Mouse (Mus musculus) retina, postnatal 1 day (tissue): ENCODE results near the gene Itga8.
A peak's percentile ranks its signal among the peaks of the same experiment; 100 is the strongest.

Source experiments
- DNase-seq: peaks from one replicate; pipeline ENCODE4 v3.0.0-alpha.2; 2012

The Itga8 gene

DNA sequence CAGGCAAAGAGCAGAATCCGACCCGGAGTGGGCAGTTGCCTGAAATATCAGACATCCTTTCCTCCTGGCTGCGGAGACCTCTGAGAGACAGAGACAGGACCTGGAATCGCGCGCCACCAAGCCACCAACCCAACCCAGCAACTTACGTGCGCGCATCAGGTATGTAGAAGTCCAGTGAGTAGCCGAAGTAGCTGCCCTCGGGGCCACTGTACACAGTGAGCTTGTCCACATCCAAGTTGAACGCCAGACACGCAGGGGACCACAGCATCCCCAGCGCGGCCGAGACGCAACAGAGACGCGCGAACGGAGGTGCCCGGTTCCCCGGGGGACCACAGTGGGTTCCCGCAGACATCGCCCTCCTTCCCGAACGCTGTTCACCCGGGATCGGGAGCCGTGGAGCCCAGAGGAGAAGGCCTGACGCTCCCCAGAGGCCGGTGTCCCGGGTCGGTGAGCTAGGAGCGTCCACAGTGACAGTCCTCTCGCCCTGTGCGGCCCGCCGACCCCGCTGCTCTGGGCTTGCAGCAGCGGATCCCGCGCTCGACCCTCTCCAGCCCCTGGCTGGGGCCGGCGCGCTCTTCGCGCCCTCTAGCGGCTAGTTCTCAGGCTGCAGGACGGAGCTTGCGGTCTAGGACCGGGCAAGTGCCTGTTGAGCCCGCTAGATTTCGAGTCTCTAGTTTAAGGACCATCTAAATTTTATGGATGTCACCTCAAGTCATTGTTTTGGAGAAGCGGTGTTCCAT lies at the start of gene Itga8:
TSS of gene Itga8 (minus strand) at position 492 of the 740 bp plus-strand sequence.
- peak; percentile 86 for DNase-seq

DNA sequence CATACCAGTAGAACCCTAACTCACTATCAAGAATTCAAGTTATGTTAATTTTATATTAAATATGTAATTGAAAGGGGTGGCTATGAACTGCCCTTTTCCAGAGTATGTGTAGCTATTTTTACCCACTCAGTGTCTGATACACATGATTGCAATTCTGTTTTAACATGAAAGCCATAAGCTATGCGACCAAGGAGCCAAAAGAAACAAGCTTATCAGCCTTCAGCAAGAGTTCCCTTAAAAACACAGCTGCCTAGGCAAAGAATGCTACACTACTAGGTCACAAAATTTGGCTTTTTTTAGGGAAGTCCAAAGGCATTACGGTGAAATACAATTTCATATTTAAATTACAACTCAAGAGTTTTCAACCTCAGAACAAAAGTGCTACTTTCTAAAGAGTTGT lies 47.2 kb upstream of the Itga8 start:
- no peak for DNase-seq

DNA sequence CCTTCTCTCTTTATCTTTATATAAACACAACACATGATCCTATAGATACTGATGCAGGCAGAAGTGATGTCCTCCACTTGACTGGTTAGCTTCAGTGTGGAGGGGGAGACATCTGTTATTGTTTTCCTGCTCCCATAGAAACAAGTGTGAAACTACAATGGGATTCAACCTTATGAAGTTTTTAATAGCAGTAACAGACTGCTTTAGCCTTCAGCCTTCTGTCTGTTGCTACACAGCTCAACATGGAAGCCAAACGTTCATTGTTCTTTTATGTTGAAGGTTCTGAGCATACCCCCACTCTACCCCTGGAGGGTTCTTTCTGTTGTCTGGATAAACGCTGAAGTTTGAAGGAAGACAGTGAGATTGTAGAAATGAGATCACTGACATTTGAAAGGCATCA lies 30.2 kb upstream of the Itga8 start:
- DNase-seq: no peak

DNA sequence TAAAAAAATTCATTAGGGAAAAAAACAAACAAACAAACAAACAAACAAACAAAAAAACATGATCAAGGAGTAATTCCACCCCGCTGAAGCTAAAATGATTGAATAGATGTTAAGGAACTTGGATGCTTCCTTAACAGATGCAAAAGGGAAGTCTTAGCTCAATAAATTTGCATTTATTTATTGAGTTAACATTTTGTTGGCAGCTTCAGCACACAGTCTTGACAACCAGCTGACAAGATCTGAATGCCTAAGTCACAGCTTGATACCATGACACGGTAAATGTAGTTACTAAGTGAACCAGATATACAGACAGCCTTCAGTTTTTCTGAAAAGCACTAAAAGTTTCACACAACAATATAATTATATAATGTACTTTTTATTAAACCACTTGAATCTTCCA lies 27.9 kb upstream of the Itga8 start:
- no peak for DNase-seq

DNA sequence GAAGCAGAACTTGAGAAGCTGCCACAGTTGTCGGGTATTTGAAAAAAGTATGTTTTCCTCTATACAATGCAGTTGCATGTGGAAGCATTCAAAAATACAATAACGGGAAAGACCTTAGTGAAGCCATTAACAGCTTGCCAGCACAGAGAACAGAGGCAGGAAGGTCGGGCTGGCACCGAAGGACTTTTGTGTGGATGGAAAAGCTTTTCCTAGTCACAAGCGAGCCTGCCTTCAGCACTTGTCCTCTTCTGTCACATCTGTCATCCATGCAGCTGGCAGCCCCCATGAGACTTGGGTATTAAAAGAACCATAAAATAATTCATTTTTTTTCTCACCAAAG lies 27.3 kb upstream of the Itga8 start:
- no peak for DNase-seq

DNA sequence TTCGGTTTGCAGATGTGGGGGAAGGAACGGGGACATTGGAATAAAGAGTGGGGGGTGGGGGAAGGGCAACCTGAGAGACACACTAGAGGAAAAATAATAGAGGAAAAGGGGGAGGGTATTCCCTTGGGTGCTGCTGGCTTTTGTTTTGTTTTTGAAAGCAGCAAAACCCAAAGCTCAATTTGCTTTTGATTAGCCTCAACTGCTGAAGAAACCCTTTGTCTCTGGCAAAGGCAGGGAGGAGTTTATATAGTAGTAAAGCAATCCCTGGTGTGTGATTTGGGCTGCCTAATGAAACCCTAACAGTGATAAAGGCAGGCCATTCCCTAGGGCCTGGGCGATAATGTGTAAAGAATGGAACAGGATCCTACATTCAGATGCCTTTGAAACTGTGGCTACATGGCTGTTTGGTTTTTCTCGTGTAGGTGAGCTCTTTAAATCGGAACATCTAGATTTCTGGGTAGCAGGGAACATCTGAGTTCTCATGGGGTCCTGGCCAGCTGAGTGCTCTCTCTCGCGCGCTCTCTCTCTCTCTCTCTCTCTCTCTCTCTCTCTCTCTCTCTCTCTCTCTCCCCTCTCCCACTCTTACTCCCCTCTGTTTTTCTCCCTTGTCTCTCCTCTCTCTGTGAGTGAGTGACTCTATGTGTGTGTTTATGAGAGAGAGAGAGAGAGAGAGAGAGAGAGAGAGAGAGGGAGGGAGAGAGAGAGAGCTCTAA lies 26.8 kb upstream of the Itga8 start:
- DNase-seq: peak; percentile 43

DNA sequence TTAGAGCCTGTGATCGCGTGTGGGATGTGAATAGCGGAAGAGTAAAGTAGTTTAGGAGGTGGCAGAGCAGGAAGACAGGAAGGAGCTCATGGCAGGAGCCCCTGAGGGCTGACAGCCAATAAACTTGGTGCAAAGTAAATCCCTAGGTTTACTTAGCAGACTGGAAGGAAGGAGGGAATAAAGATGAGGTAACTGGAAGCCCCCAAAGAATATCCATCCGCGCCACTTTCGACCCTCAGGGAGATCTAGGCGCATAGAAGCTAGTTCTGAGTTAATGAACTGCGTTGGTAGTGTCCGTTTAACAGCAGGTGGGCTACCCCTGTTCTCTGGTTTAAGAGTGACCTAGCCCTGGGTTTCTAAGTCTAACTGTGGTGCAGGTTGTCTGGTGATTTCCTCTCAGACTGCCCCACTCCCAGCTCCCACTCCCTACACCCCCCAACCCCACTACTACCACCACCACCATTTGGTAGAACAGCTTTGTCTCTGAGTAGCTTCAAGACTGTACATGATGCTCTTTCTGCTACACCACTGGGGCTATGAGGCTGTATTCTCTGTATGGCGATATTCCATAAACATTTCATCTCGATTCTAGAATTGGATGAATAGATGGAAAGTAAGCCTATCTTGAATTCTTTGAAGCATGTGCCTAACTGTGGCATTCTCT lies 26.1 kb upstream of the Itga8 start:
- peak; percentile 55 for DNase-seq

DNA sequence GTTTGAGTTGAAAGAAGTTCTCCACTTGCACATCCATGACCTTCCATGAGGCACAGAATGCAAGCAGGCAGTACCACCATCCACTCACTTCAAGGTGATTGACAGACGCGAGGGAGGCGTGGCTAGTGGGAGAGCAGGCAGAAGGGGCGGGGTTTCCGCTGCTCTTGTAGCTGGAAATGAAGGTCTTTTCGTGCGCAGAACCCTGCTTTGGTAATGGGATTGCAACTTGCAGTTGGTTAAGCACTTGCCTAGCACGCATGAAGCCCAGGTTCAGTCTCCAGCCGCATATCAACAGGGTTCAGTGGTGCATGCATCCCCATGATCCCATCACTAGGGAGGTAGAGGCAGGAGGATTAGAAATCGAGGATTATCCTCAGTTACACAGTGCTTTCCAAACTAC lies 25.5 kb upstream of the Itga8 start:
- DNase-seq: peak; percentile 81

DNA sequence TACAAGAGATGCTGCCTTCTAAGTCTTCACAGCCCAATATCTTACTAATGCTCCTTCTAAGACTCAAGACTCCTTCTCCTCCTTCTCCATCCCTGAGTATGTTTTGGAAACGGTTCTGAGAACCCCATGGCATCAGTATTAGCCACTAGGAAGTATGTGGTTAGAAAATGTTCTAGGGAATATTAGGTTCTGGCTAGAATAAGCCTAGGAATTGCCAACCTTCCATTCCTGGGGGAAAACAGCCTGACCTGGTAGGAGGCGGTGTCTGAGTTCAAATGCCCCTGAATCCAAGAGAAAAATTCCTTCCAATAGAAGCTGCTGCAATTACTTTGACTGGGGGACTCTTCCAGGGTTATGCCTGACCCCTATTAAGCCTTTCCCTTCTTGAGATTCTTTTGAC lies 24.1 kb upstream of the Itga8 start:
- no peak for DNase-seq

DNA sequence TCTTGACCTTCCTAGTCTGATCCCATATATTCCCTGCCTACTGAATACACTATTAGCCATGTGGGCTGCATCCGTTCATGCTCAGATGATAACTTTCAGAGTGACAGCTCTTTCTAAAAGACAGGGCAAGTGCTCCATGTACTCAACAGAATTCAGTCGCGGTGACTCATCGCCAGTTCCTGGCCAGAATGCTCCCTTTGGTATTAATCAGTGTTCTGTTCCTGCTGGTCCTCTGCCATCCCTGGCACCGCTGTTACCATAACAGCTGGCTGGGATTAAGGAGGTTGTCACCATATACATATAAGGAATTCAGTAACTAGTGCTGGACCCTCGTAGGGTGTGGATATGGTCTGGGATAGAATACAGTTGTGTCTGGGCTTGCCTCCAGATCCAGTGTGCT lies 23.7 kb upstream of the Itga8 start:
- DNase-seq: no peak

DNA sequence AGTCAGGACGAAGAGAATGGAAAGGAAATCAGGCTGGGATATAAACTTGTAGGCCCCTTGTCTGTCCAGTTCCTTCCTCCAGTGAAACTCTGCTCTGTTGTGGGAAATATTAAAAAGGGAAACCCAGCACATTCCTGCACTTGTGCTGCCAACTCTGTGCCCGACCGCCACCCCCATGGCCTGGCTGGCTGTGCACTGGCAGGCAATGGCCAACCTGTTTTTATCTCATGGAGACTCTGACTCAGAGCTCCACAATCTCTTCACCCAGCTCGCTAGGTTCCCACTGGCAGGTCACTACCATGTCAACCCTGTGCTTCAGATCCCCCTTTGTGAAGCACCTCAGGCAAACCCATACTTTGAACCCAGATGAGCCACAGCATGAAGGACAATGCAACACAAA lies 19.2 kb upstream of the Itga8 start:
- DNase-seq: no peak

DNA sequence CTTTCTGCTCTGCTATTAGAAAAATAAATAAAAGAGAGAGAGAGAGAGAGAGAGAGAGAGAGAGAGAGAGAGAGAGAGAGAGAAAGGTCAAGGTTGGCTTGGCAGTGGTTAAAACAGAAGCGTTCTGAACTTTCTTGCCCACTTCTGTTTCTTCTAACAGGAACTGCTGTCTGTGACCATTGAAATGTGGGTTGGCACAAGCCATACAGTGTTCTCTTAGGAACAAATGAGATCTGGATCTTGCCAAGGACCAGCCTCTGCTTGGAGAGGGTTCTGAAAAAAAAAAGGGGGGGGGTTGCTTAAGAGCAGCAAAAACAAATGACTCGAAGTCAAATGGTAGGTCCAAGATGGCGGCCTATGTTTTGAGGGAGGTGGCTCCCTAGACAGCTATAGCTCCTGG lies 17.0 kb upstream of the Itga8 start:
- no peak for DNase-seq

DNA sequence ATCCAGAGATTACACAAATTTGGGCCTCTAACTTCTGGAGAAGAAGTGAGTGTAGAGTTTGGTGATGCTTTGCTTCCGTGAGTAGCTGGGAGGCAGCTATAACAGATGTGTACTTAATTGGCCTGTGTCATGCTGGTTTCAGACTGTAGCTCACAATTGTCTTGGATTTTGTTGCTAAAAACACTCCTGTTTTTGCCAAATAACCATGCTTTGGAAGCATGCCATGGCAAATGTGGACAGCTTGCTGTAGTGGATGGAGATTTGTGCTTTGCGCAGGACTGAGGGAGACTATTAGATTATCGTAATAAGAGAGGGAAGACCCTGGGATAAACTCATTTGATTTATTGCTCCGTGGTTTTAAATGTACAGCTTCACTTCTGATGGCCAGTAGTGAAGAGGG lies 16.3 kb upstream of the Itga8 start:
- no peak for DNase-seq

DNA sequence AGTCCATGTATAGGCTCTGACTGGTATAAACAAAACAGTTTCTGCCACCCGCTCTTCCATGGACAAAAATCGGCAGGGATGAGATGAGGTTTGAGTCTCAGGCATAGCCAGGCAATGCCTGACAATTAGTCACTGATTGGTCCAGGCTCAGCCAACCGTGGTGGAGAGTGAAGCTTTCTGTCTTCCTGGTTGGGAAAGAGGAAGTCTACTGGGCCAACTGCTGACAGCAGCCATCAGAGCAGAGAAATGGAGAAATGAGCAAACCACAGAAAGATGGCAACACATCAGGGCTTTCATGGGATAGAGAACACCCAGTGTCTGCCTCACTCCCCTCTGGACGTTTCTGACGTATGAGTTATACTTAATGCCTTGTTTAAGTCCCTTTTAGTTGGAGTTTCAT lies 15.6 kb upstream of the Itga8 start:
- no peak for DNase-seq

DNA sequence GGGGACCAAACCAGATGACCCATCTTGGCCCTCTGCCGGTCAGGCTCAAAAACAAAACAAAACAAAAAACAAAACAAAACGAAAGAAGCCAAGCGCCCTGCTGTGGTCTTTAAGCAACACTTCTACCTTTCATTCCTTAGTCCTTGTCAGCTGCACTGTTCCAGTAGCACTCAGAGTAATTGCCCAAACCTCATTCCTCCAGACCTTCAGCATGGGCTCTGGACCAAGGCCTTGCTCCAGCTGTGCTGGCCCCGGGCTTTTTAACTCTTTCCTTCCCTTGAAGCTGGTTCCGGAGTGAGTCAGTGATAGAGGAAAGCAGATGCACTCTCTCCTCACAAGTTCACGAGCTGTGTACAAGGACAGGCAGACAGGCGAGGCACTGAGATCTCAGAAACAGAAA lies 14.6 kb upstream of the Itga8 start:
- no peak for DNase-seq

DNA sequence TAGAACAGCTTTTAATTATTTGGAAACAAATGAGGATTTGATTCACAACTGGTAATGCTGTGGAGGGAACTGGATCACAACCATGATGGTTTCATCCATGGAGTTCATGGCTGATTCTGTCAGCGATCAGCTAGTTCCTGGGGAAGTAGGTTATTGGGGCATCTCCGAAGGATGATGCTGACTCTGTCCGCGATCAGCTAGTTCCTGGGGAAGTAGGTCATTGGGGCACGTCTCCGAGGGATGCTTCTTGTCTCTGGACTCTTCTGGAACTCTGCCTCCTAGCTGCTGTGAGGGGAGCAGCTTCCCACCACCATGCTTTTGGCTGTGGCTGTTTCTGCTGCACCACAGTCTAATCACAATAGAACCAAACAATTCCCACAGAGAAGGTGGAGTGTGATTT lies 12.3 kb upstream of the Itga8 start:
- DNase-seq: no peak

DNA sequence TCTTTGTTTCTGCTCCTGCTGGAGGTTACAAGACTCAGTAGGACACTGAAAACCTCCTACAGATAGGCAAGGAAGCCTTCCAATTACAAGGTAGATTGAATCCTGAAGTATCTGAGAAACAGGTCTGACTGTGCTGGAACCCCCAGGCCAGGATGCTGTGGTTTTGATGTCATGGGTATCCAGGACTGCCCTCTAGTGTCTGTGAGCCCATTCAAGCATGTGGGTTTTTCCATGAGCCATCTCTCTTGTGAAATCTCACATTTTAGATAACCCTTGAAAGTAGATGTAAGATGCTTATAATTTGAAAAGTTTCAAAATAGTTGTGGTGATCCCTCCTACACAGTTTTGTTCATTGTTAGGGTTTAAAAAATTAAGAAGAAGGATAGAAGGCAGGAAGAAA lies 6.7 kb upstream of the Itga8 start:
- DNase-seq: no peak

DNA sequence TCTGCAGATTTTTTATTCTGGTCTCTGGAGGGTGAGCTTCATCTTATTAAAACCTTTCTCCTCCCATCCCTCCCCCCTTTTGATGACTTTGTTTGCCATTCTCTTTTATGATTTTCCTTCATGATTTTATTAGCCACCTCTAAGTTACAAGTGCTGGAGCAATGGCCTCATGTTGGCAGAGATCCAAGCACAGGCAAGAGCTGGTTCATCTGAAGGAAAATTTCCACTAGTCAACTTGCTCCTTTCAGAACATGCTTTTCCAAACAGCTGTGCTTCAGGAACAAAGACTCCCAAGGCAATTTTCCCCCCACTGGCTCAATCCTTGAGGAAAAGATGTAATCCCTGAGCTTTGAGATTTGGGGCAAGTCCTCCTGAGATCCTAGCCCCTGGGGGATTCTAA lies 5.6 kb upstream of the Itga8 start:
- DNase-seq: no peak

DNA sequence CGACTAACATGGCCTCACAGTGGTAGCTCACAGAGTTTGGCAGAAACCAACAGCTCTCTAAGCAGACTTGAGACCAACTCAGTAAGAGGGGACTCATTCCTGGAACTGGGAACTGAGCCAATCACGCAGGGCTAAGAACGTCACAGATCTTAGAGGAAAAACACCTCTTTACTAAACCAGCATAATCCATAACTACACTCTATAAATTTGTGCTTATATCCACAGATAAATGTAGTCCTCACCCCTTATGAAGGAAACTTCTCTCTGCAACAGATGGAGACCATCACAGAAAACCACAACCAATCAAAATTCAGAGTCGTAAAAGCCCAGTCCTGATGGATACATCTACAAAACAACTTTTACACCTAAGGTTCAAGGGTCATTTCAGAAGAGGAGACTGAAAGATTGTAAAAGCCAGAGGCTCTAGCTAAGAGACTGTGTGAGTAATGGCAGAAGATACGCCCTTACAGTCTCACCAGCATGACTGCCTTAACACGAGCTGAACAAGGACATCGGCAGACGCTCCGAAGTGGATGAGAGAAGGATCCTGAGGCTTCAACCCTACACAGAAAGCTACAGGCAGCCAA lies 3.4 kb upstream of the Itga8 start:
- no peak for DNase-seq

DNA sequence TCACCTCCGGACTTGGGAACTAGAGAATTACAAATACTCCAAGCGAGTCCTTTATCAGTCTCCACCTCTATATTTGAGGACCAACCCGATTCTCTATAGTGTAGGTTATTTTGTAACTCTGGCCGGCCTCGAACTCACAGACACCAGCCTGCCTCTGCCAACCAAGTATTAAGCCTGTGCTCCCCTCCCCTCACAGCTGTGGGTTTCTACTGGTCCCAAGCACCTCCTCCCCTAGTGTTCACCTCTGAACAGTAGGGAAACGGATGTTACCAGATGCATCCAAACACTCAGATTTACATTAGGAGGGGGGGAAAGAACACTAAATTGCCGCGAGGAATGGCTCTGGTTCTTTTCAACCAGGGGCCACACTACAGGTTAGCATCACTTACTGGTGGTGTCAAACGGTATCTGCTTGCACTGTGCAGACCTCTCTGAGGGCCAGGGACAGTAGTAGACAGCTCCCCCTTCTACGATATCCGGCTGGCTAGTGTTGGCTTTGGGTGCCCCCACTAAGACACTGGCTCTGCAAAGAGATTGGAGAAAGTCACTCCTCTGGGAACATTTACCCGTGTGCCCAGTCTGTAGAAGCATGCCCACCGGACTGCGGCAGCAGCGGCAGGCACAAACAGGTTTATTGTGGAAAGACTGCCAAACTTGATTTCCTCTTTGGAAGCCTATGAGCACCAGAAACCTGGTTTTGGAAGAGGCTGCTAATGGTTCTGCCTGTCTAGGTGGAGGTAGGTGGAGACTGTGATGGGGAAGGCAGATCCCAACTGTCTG lies 1.1 kb downstream of the Itga8 start:
- no peak for DNase-seq

DNA sequence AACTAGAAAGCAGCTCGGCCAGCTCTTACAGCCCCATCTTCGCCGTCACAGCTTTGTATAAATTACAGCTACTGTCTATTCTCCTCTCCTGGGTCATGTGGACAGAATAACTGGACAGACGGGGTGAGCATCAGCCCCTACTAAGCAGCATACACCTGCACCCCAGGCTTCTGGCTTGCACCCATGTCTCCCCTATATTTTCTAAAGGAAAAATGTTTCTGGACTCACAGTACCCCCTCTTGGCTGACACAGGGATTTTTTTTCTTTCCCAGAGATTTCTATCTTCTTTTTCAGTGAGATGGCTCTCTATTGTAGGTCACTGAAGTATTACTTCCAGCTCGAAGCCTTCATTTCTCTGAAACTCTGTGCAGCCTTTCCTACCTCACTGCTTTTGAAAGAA lies 4.4 kb downstream of the Itga8 start:
- DNase-seq: peak; percentile 20

DNA sequence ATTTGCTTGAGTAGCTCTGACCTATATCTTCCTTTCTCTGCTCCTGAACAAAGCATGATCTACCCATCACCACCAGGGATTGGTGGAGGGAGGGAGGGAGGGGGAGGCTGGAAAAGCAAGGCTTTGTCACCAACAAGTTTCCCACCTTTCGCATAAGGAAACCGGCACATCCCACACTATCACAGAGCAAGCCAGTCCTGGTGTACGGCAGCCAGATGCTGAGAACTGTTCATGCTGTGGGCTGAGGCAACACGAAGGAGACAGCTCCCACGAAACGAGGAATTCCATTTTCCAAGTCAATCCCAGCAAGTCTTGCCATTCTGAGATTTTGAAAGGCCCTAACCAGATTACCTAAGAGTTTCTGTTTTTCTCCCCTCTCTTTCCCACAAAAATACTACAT lies 6.6 kb downstream of the Itga8 start:
- no peak for DNase-seq

DNA sequence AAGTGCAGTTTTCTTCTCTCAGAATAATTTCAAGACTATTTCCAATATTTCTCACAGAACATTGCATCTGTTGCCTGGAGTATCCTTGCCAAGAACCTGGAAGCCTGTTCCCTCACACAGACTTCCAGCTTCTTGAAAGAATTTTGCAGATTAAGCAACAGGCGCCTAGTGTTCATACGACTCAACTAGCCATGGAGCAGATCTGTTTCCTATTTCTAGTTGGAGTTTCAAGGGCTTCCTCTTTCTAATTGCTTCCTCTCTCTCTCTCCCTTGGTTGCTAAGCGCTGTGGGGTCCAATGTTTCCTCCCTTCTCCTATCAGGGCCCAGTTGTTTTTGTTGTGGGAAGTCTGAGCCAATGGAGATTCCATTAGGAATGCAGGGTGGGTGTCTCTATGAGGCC lies 7.7 kb downstream of the Itga8 start:
- no peak for DNase-seq
